In the genomic region with DNA sequence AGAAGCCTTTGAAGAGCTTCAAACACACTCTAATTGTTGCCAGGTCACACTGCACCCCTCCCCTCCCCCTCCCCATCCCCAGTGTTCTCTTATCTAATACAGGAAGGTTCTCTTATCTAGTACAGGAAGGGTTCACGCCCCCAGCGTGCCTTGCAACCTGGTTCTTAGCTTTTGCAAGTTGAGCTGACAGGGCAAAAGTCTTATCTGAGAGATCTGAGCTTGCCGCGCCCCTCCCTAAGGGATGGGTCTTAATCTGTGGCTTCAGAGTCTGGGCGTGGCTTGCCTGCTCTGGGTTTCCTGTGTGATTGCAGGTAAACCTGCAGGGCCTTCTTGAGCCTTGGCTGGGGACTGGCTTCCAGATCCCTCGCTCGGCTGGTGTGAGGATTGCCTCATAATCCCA, we compare ENCODE assay signal across 9 mouse cellular contexts. TPM values are rescaled to one million over a fixed set of nuclear protein-coding genes. Genes with fewer than 3 reads are reported as not detected.
DNase-seq lines count a peak whose midpoint lies in the region; ATAC-seq lines count a peak whose summit lies in the region.
"Had no signal": no experiment of that assay in that cellular context is flagged by ENCODE, and none has a peak within 500 bp of the region (broad histone marks: within the 10 kb centered on the region; RNA-seq: fewer than 3 reads in every experiment).

No protein-coding gene starts in this region.

- no peak overlapping the region for H3K9ac ChIP-seq in heart, embryonic 13.5 days
- H3K9ac ChIP-seq in liver, embryonic 11.5 days (ENCODE audit: low read depth, low read length): no peak overlapping the region

- peak overlapping the region; percentile 66 for H3K4me2 ChIP-seq in heart, embryonic 13.5 days
- peak overlapping the region; percentile 54 for H3K4me2 ChIP-seq in liver, embryonic 11.5 days

- peak overlapping the region; percentile 28 for H3K4me3 ChIP-seq in heart, embryonic 13.5 days
- no peak overlapping the region for H3K4me3 ChIP-seq in liver, embryonic 11.5 days (ENCODE audit: low read depth, low read length)

- no peak for DNase-seq in heart, postnatal 36 days
- DNase-seq in R1 (ENCODE audit: low read depth, low spot score): peak; percentile 93
- DNase-seq in liver, embryonic 11.5 days (ENCODE audit: low spot score): no peak
- peak; percentile 69 to 70 for DNase-seq in spleen, postnatal 36 days (ENCODE audit: low spot score in 2 of 2)
- no peak for DNase-seq in cerebellum, postnatal 25 days
- DNase-seq in cerebellum, postnatal 36 days: no peak
- no peak for DNase-seq in right cerebral cortex, postnatal 10 days (ENCODE audit: low spot score in 2 of 2)

- intact Hi-C loops in heart, postnatal 36 days (cut with DNase I): no loop called here

- peaks cover 32% of the 10 kb centered on the region for H3K27me3 ChIP-seq in heart, embryonic 13.5 days (replicated peaks)
- H3K27me3 ChIP-seq in liver, embryonic 11.5 days (replicated peaks; ENCODE audit: control insufficient read depth, insufficient read depth, low read length): peaks cover 22% of the 10 kb centered on the region

- H3K4me1 ChIP-seq in heart, embryonic 13.5 days: peaks cover 27% of the 10 kb centered on the region
- peaks cover 10% of the 10 kb centered on the region for H3K4me1 ChIP-seq in liver, embryonic 11.5 days (replicated peaks; ENCODE audit: control insufficient read depth, insufficient read depth, low read length)

- 18% methylated on average over 7 of the region's 7 CpGs for WGBS in heart, embryonic 13.5 days
- 9% methylated on average over 7 of the region's 7 CpGs for WGBS in liver, embryonic 11.5 days

- no peak for ATAC-seq in heart, embryonic 13.5 days (ENCODE audit: extremely low read depth, insufficient number of reproducible peaks, low FRiP score, low TSS enrichment)
- ATAC-seq in liver, embryonic 11.5 days (replicated peaks; ENCODE audit: low FRiP score): peak; percentile 43; the same call in 1 of the 2 replicates

- H3K36me3 ChIP-seq in heart, embryonic 13.5 days: no peaks in the 10 kb centered on the region
- H3K36me3 ChIP-seq in liver, embryonic 11.5 days (ENCODE audit: control insufficient read depth, insufficient read depth, low read length): no peaks in the 10 kb centered on the region

- no peak overlapping the region for H3K27ac ChIP-seq in heart, embryonic 13.5 days (replicated peaks)
- H3K27ac ChIP-seq in liver, embryonic 11.5 days (ENCODE audit: low read depth, low read length): no peak overlapping the region
- H3K27ac ChIP-seq: macrophage had no signal

- H3K9me3 ChIP-seq in heart, embryonic 13.5 days: peaks cover 2% of the 10 kb centered on the region; the same call in 1 of the 2 replicates
- no peaks in the 10 kb centered on the region for H3K9me3 ChIP-seq in liver, embryonic 11.5 days (ENCODE audit: control insufficient read depth, low read length)

RNA-seq across cellular contexts. Expression of a gene that starts 9.2 kb away (rescaled TPM):
- 1.5 and 2.0 TPM in 2 replicates for polyA plus RNA-seq in heart, embryonic 13.5 days (2015; fragmentation: Nextera tagmentation; extraction: Ambion mirVana)
- total RNA-seq in heart, postnatal 36 days (2021): 1 to 10 TPM; 4.1 to 6.2 TPM
- polyA plus RNA-seq in liver, embryonic 11.5 days (2014; fragmentation: Nextera tagmentation; extraction: Ambion mirVana): 1.7 and 2.3 TPM in 2 replicates
- polyA plus RNA-seq: macrophage had no signal

Comparison
In these comparisons a context has a peak if more than half of its experiments do, and no peak if none do; other contexts are left out.
1. DNase-seq: peak in R1 (single experiment) and spleen, postnatal 36 days (2 of 2); none in heart, postnatal 36 days (0 of 2), liver, embryonic 11.5 days (single experiment), cerebellum, postnatal 25 days (0 of 2), cerebellum, postnatal 36 days (0 of 2) and right cerebral cortex, postnatal 10 days (0 of 2).